Mouse (Mus musculus) Patski (cell line): Measurements from ENCODE around the gene Cdkn2aip. TPM values are rescaled to one million over a fixed set of nuclear protein-coding genes. Genes with fewer than 3 reads are reported as not detected.

Source experiments
- ATAC-seq: fragments of 100-300 bp; one replicate; pipeline ENCODE4 v1.8.0; 2021
- CTCF ChIA-PET: fragments of 350-600 bp; sonication (Branson Sonifier 250); formaldehyde crosslinking; loops from one replicate; lab custom pipeline; 2022; ENCODE audit warnings: inconsistent platforms; lab: Charles Lee
- POLR2A ChIA-PET: fragments of 350-600 bp; sonication (Branson Sonifier 250); formaldehyde crosslinking; loops from one replicate; lab custom pipeline; 2022; ENCODE audit warnings: antibody characterized with exemption, inconsistent platforms; lab: Charles Lee
- DNase-seq: peaks from one replicate; pipeline ENCODE4 v3.0.0-alpha.2; 2011; ENCODE audit warnings: low read depth, low spot score
- H3K27me3 ChIP-seq: fragments of 371-371 bp; one replicate; pipeline ENCODE4 v1.5.1; 2021
- CTCF ChIP-seq: fragments of 100-300 bp; IDR thresholded peaks from one replicate; pipeline ENCODE4 v1.5.1; 2021
- in situ Hi-C: fragments of 300-500 bp; cut with MboI; formaldehyde crosslinking; loops from 3 replicates; pipeline ENCODE4 v1.11.1; 2018; ENCODE audit warnings: low pct_unique_long_range_greater_than_20kb, mixed read lengths
- polyA plus RNA-seq: library from polyadenylated mRNA; unstranded; gene quantifications from one replicate; pipeline ENCODE4 v1.2.3, GENCODE M21; 2021

Gene Cdkn2aip
- polyA plus RNA-seq, 1 experiment from 2014 or later: 13.1 TPM

GRCm38 (mm10) chr8:47743419-47743818, 29.7 kb upstream of the Cdkn2aip start:
- ChIA-PET CTCF (interaction anchor here (0.6 to 2.4 kb wide), 10 partner anchors 9 to 109 kb away, joined by 3 to 13 read pairs (median 4); no protein-coding TSS in a partner anchor), POLR2A (no interaction called here)
- in situ Hi-C loops: loop anchor here (10.0 kb wide), 2 partner anchors 91 to 271 kb away; no protein-coding TSS in a partner anchor
- no peaks in the 10 kb centered on the region for H3K27me3 ChIP-seq
- TF ChIP-seq CTCF: peak; percentile 99
- DNase-seq (no peak), ATAC-seq (peak; percentile 65)

- POLR2A ChIA-PET: no interaction called here
- no peak for ATAC-seq
- no peaks in the 10 kb centered on the region for H3K27me3 ChIP-seq
- in situ Hi-C loops: loop anchor here (10.0 kb wide), 2 partner anchors 92 to 272 kb away; no protein-coding TSS in a partner anchor
- TF ChIP-seq CTCF: no peak
- CTCF ChIA-PET: interaction anchor here (0.6 to 2.4 kb wide), 10 partner anchors 9 to 110 kb away, joined by 3 to 13 read pairs (median 4); no protein-coding TSS in a partner anchor
- no peak for DNase-seq
These were observed 29.3 kb upstream of the Cdkn2aip start for GRCm38 (mm10) chr8:47742992-47743391.

GRCm38 (mm10) chr8:47742372-47742771, 28.6 kb upstream of the Cdkn2aip start:
- in situ Hi-C loops: loop anchor here (10.0 kb wide), 2 partner anchors 92 to 272 kb away; no protein-coding TSS in a partner anchor
- ChIA-PET POLR2A (no interaction called here), CTCF (interaction anchor here (1.8 to 2.4 kb wide), 2 partner anchors 11 to 21 kb away, joined by 7 to 13 read pairs; no protein-coding TSS in a partner anchor)
- ATAC-seq: no peak
- peak; percentile 16 for TF ChIP-seq CTCF
- DNase-seq: no peak
- peaks cover 5% of the 10 kb centered on the region for H3K27me3 ChIP-seq

DNA sequence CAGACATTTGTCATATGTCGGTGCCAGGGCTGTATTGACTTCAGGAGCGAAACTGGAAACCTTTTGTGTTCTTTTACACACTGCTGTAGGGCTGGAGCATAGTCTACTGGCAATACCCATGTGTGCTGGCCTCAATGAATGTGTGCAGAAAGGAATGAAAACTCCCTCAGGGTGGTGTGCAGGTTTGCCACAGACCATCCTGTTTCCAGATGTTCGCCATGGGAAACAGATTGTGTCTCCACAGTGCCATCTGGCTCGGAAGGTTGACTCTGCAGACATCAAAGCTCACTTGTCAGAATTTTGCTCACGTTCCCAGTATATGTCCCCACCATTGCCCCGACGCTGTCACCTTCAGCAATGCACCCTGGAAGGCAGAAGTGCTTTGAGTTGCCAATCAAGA, 23.4 kb upstream of the Cdkn2aip start:
- ChIA-PET POLR2A (no interaction called here), CTCF (no interaction called here)
- in situ Hi-C loops: no loop called here
- peaks cover 13% of the 10 kb centered on the region for H3K27me3 ChIP-seq
- DNase-seq (no peak), ATAC-seq (no peak)
- no peak for TF ChIP-seq CTCF

DNA sequence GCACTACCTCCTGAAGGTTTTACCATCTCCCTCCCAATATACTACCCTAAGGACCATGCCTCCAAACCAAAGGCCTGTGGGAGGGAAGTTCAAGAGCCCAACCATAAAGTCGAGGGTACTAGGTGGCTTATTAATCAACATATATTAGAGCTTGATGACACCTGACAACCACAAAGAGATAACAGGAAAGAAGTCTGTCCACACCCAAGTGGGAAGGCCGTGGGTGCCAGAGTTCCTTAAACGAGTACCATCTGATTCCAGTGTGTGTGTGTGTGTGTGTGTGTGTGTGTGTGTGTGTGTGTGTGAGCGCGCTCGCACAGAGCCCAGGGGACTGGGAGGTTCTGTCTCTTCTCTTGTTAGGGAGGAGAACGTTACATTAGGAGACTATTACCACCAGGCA, 15.6 kb upstream of the Cdkn2aip start:
- DNase-seq: no peak
- peaks cover 1% of the 10 kb centered on the region for H3K27me3 ChIP-seq
- no peak for ATAC-seq
- ChIA-PET POLR2A (no interaction called here), CTCF (no interaction called here)
- TF ChIP-seq CTCF: no peak
- in situ Hi-C loops: no loop called here

GRCm38 (mm10) chr8:47726945-47727344, 13.2 kb upstream of the Cdkn2aip start:
- no peak for ATAC-seq
- ChIA-PET POLR2A (no interaction called here), CTCF (no interaction called here)
- TF ChIP-seq CTCF: no peak
- no peak for DNase-seq
- no peaks in the 10 kb centered on the region for H3K27me3 ChIP-seq
- in situ Hi-C loops: no loop called here

GRCm38 (mm10) chr8:47721609-47722008, 7.9 kb upstream of the Cdkn2aip start:
- no peaks in the 10 kb centered on the region for H3K27me3 ChIP-seq
- TF ChIP-seq CTCF: no peak
- DNase-seq: no peak
- ChIA-PET CTCF (interaction anchor here (0.7 to 1.9 kb wide), 3 partner anchors 9 to 22 kb away, joined by 3 to 7 read pairs (median 3); no protein-coding TSS in a partner anchor), POLR2A (no interaction called here)
- no peak for ATAC-seq
- in situ Hi-C loops: no loop called here

DNA sequence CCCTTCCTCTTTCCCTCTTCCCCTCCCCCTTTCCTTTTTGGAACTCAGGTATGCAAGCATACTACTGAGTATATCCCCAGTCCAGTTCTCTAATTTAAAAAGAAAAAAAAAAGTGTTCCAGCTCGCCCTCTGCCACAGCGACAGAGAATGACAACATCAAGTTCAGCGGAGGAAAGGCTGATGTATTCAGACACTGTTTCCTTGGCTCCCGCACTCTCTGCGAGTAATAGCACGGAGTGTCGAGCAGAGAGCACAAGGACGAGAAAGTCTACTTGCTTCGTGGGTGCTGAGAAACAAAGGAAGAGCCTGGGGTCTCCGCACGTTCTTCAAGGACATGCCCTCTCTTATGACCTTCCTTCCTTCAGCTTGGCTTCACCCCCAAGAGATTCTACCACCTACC, 4.9 kb upstream of the Cdkn2aip start:
- POLR2A ChIA-PET: no interaction called here
- no peak for TF ChIP-seq CTCF
- ATAC-seq (no peak), DNase-seq (no peak)
- no peaks in the 10 kb centered on the region for H3K27me3 ChIP-seq
- CTCF ChIA-PET: no interaction called here
- in situ Hi-C loops: no loop called here

- ChIA-PET CTCF (no interaction called here), POLR2A (no interaction called here)
- H3K27me3 ChIP-seq: no peaks in the 10 kb centered on the region
- ATAC-seq (peak; percentile 41), DNase-seq (no peak)
- TF ChIP-seq CTCF: no peak
- in situ Hi-C loops: no loop called here
These were observed 515 bp downstream of the Cdkn2aip start for GRCm38 (mm10) chr8:47713171-47713663.

- DNase-seq (no peak), ATAC-seq (no peak)
- CTCF ChIA-PET: no interaction called here
- TF ChIP-seq CTCF: no peak
- POLR2A ChIA-PET: no interaction called here
- in situ Hi-C loops: no loop called here
- no peaks in the 10 kb centered on the region for H3K27me3 ChIP-seq
These were observed 5.6 kb downstream of the Cdkn2aip start for GRCm38 (mm10) chr8:47708106-47708505.

DNA sequence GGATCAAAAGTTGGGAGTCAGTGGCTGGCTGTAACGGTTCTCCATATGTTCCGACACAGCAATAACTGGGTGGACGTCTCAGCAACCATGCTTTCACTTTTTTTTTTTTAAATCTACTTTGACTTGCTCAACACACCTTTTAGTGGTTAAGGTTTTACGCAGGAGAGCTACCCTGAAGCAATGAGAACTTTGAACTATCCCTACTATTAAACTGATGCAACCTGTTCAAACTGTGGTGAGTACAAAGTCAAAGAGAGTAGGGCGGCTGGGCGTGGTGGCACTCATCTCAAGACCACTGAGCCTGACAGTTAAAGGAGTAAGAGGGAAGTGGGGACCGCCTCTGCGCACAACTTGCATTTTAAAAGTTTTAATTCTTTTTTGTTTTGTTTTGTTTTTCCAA, 7.0 kb downstream of the Cdkn2aip start:
- no peaks in the 10 kb centered on the region for H3K27me3 ChIP-seq
- ChIA-PET POLR2A (no interaction called here), CTCF (no interaction called here)
- no peak for TF ChIP-seq CTCF
- DNase-seq: no peak
- no peak for ATAC-seq
- in situ Hi-C loops: no loop called here
